Mouse (Mus musculus): ENCODE measurements around the gene Gcsh.

DNA sequence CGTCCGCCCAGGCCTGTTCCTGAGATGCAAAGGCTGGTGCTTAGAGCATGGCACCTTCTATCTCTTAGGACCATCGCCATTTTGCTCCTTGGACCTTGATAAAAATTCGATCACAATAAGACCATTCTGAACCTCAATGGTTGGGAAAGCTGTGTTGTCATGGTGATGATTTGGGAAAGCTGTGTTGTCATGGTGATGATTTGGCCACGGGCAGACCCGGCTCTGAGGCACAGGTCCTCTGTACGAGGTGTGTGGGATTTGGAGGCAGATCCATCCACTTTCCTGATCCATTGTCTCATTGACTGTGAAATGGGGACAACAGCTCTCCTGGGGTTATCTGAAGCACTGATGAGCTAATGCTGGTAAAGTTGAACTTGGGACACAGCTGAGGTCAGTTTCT is 46.5 kb upstream of the Gcsh start:
- TF ChIP-seq POLR2A (IDR thresholded peaks at IDR 0.05; ENCODE audit: low read depth, low read length) (no peak), JUND (conservative IDR thresholded peaks at IDR 0.05; ENCODE audit: low read depth, low read length) (no peak), POLR2AphosphoS2 (IDR thresholded peaks at IDR 0.05; ENCODE audit: low read depth, low read length) (no peak), HCFC1 (IDR thresholded peaks at IDR 0.05; ENCODE audit: low read depth, low read length) (no peak), E2F4 (IDR thresholded peaks at IDR 0.05; ENCODE audit: insufficient replicate concordance, low read depth, low read length) (no peak), CTCF (conservative IDR thresholded peaks at IDR 0.05 in 1 of 2, IDR thresholded peaks at IDR 0.05 in 1 of 2; ENCODE audit: low read depth in 2 of 2, low read length in 2 of 2) (no peak), EP300 (IDR thresholded peaks at IDR 0.05; ENCODE audit: low read length) (no peak)
